Mouse (Mus musculus) CH12.LX (cell line): ENCODE data around the gene Nedd4. TPM values are rescaled to one million over a fixed set of nuclear protein-coding genes. Genes with fewer than 3 reads are reported as not detected.

Experiments
- DNase-seq: peaks from one replicate; pipeline ENCODE4 v3.0.0-alpha.2; 2013; ENCODE audit errors: extremely low read depth
- H3K27ac ChIP-seq: 2 replicates; pipeline ENCODE4 v1.5.1; 2012; ENCODE audit warnings: low read depth, mild to moderate bottlenecking, control low read depth, moderate library complexity; ENCODE audit not compliant: insufficient read depth
- H3K27me3 ChIP-seq: replicated peaks from 2 replicates; pipeline ENCODE3; 2012; ENCODE audit warnings: inconsistent platforms
- H3K36me3 ChIP-seq, 2 experiments: replicated peaks in 1 of 2; 2 replicates each; pipeline versions ENCODE3 to v1.6.1; 2012; ENCODE audit warnings: inconsistent platforms in 1 of 2, low read length in 1 of 2, mild to moderate bottlenecking in 1 of 2, mixed read lengths in 1 of 2, moderate library complexity in 1 of 2; ENCODE audit not compliant: control insufficient read depth in 1 of 2, insufficient read depth in 1 of 2
- H3K4me1 ChIP-seq, 2 experiments: 2 replicates each; pipeline ENCODE4 v1.6.1; 2012; ENCODE audit warnings: inconsistent platforms in 1 of 2, moderate library complexity in 1 of 2; ENCODE audit not compliant: insufficient read depth in 2 of 2, control insufficient read depth in 1 of 2
- H3K4me2 ChIP-seq: 2 replicates; pipeline ENCODE4 v1.6.1; 2012; ENCODE audit warnings: low read depth, mild to moderate bottlenecking, control low read depth; ENCODE audit not compliant: poor library complexity, insufficient read depth, severe bottlenecking
- H3K4me3 ChIP-seq, 3 experiments: fragments of 150-350 bp in 1 of 3; sonication (generic) in 1 of 3; replicated peaks in 1 of 3; 2 replicates each; pipeline versions ENCODE3 to v1.5.1; 2011 to 2012; ENCODE audit warnings: low read depth in 2 of 3, low read length in 2 of 3, mild to moderate bottlenecking in 2 of 3, moderate library complexity in 2 of 3, control low read depth in 1 of 3, improper control_type of control experiment in 1 of 3, inconsistent platforms in 1 of 3, mixed read lengths in 1 of 3; ENCODE audit not compliant: poor library complexity in 1 of 3
- H3K79me2 ChIP-seq: replicated peaks from 2 replicates; pipeline ENCODE4 v1.6.1; 2012; ENCODE audit warnings: mild to moderate bottlenecking, moderate library complexity; ENCODE audit not compliant: control insufficient read depth, poor library complexity, insufficient read depth, severe bottlenecking; ENCODE audit errors: extremely low read depth
- H3K9ac ChIP-seq: 2 replicates; pipeline ENCODE4 v1.6.1; 2012; ENCODE audit warnings: low read depth, mild to moderate bottlenecking, control low read depth, moderate library complexity; ENCODE audit not compliant: insufficient read depth
- H3K9me3 ChIP-seq: replicated peaks from 2 replicates; pipeline ENCODE3; 2012; ENCODE audit warnings: low read length, inconsistent platforms, mixed read lengths
- CHD1 ChIP-seq: IDR thresholded peaks from 2 replicates; pipeline ENCODE4 v1.6.1; 2012; ENCODE audit warnings: low read depth, low read length, improper control_type of control experiment, inconsistent platforms
- CTCF ChIP-seq, 2 experiments: IDR thresholded peaks in 1 of 2; conservative IDR thresholded peaks in 1 of 2; 2 replicates each; pipeline ENCODE4 v1.5.1; 2011 to 2012; ENCODE audit warnings: low read depth in 2 of 2, low read length in 2 of 2, improper control_type of control experiment in 1 of 2, inconsistent platforms in 1 of 2, mild to moderate bottlenecking in 1 of 2, moderate library complexity in 1 of 2
- ELF1 ChIP-seq: IDR thresholded peaks from 2 replicates; pipeline ENCODE4 v1.6.1; 2014; ENCODE audit warnings: low read depth, mild to moderate bottlenecking, inconsistent platforms, low read length, improper control_type of control experiment
- GABPA ChIP-seq: IDR thresholded peaks from 2 replicates; pipeline ENCODE4 v1.6.1; 2012; ENCODE audit warnings: low read depth, low read length, improper control_type of control experiment, inconsistent platforms; ENCODE audit not compliant: insufficient replicate concordance
- HCFC1 ChIP-seq: IDR thresholded peaks from 2 replicates; pipeline ENCODE4 v1.6.1; 2012; ENCODE audit warnings: low read depth, mild to moderate bottlenecking, inconsistent platforms, low read length, improper control_type of control experiment
- JUND ChIP-seq: conservative IDR thresholded peaks from 2 replicates; pipeline ENCODE4 v1.6.1; 2011; ENCODE audit warnings: low read depth, low read length, improper control_type of control experiment
- MAFK ChIP-seq: IDR thresholded peaks from 2 replicates; pipeline ENCODE4 v1.6.1; 2011; ENCODE audit warnings: low read length, improper control_type of control experiment; ENCODE audit not compliant: insufficient replicate concordance
- NRF1 ChIP-seq: IDR thresholded peaks from 2 replicates; pipeline ENCODE4 v1.6.1; 2014; ENCODE audit warnings: low read depth, mild to moderate bottlenecking, inconsistent platforms, low read length, improper control_type of control experiment, moderate library complexity
- POLR2A ChIP-seq: IDR thresholded peaks from 2 replicates; pipeline ENCODE4 v1.6.1; 2011; ENCODE audit warnings: low read depth, mild to moderate bottlenecking, improper control_type of control experiment, low read length
- RCOR1 ChIP-seq: conservative IDR thresholded peaks from 2 replicates; pipeline ENCODE4 v1.6.1; 2012; ENCODE audit warnings: low read depth, mild to moderate bottlenecking, inconsistent platforms, low read length, improper control_type of control experiment
- USF2 ChIP-seq: conservative IDR thresholded peaks from 2 replicates; pipeline ENCODE4 v1.6.1; 2011; ENCODE audit warnings: low read depth, low read length, improper control_type of control experiment
- ZKSCAN1 ChIP-seq: IDR thresholded peaks from 2 replicates; pipeline ENCODE4 v1.6.1; 2012; ENCODE audit warnings: low read depth, inconsistent platforms, low read length, improper control_type of control experiment, borderline replicate concordance
- dilution Hi-C: fragments of 300-500 bp; cut with MboI; formaldehyde crosslinking; loops from 2 replicates; pipeline ENCODE4 v1.14.3; 2020; ENCODE audit warnings: low sequenced_read_pairs; ENCODE audit not compliant: extremely low pct_unique_long_range_greater_than_20kb, extremely low pct_ligation_motif_present
- in situ Hi-C: fragments of 300-500 bp; cut with MboI; formaldehyde crosslinking; loops from 3 replicates; pipeline ENCODE4 v1.14.3; 2019; ENCODE audit warnings: low sequenced_read_pairs, low pct_ligation_motif_present, low pct_unique_long_range_greater_than_20kb, mixed read lengths
- polyA plus RNA-seq: library from polyadenylated mRNA; unstranded; fragments of >175 nt; gene quantifications from 2 replicates; pipeline ENCODE4 v1.2.1, GENCODE M21; 2012; ENCODE audit warnings: low read depth; ENCODE audit not compliant: insufficient read length
- total RNA-seq, 2 experiments: library from RNA; depleted of rRNA; stranded (reverse); fragments of 300-350 nt in 1 of 2; fragments of >200 nt in 1 of 2; gene quantifications; 2 replicates each; pipeline ENCODE4 v1.2.3; 2012 to 2014

Nedd4 gene
- total and polyA plus RNA-seq, 3 experiments, result 56.9 to 211 (median 206) TPM

DNA sequence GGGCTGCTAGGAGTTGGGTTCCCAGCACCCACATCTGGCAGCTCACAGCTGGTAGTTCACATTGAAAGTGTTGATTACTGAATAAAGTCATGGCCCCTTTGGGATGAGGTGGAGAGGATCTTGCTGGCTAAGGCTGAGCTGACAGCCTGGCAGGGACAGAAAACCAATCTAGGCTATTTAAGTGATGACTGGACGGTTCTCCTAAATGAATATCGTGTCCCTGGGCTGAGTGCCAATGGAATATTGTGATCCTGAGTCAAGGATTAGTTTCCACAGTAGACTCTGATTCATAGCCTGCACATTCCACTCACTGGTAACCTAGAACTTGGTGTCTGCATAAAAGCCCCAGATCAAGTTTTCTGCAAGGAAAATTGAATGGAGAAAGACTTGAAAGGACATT, 39.9 kb downstream of the Nedd4 start:
- no peak for DNase-seq
- TF ChIP-seq CHD1, result no peak
- no peak for TF ChIP-seq USF2
- no peak for TF ChIP-seq CTCF (conservative IDR thresholded peaks at IDR 0.05 in 1 of 2, IDR thresholded peaks at IDR 0.05 in 1 of 2; ENCODE audit: low read depth in 2 of 2, low read length in 2 of 2)
- no peak for TF ChIP-seq NRF1
- peaks cover 3 to 88% of the 10 kb centered on the region in 2 experiments for H3K36me3 ChIP-seq
- no peak overlapping the region for H3K4me2 ChIP-seq
- H3K9me3 ChIP-seq, result no peaks in the 10 kb centered on the region
- H3K4me3 ChIP-seq, result no peak overlapping the region
- no peaks in the 10 kb centered on the region for H3K27me3 ChIP-seq
- peaks cover 0 to 1% of the 10 kb centered on the region in 2 experiments; a peak in 1 of 4 replicates for H3K4me1 ChIP-seq
- dilution Hi-C loops (no loop called here), in situ Hi-C loops (no loop called here)
- no peak overlapping the region for H3K27ac ChIP-seq
- H3K9ac ChIP-seq, result no peak overlapping the region
- H3K79me2 ChIP-seq, result 0 out of 2 replicates have a peak, but pooled peaks cover 3% of the 10 kb centered on the region

DNA sequence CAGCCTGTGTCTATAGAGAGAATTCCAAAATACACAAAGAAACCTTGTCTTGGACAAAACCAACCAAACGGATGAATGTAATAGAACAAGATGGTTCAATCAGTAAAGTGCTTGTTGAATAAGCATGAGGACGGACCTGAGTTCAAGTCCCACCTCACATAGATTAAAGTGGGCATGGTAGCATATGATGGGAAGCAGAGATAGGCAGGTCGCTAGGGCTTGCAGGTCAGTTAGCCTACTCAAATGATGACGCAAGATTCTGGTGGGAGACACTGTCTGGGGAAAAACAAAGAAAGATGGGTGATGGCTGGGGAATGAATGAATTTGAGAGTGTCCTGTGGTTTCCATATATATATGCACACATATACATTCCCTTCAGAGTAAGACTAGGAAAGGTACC, 41.0 kb downstream of the Nedd4 start:
- H3K36me3 ChIP-seq, result peaks cover 3 to 87% of the 10 kb centered on the region in 2 experiments

DNA sequence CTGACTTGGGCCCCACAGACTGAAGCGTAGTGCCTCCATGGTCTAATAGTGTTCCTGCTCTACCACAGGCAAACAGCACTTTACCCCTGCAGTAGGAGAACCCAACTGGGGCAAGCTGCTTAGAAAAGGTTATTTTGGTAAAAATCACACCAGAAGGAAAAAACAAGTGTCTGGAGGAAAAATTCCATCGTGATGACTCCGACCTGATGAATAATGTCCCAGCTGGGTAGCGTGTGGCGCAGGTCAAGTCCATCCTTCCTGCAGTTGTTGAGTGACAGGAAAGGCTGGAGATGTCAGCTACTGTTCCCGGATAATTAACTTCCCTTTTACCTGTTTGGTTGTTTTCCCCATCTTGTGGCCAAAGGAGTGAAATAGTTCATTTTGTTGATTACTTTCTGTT, 41.6 kb downstream of the Nedd4 start:
- Histone ChIP-seq H3K4me2 (no peak overlapping the region), H3K9ac (no peak overlapping the region), H3K4me3 (no peak overlapping the region), H3K9me3 (no peaks in the 10 kb centered on the region), H3K27ac (no peak overlapping the region), H3K27me3 (no peaks in the 10 kb centered on the region), H3K4me1 (no peaks in the 10 kb centered on the region), H3K79me2 (peaks cover 5% of the 10 kb centered on the region; the same call in 1 of the 2 replicates), H3K36me3 (peaks cover 5 to 86% of the 10 kb centered on the region in 2 experiments)
- dilution Hi-C loops (no loop called here), in situ Hi-C loops (no loop called here)
- TF ChIP-seq RCOR1, result no peak
- DNase-seq, result no peak

More for the DNA sequence above, 41.0 kb downstream of the Nedd4 start:
- TF ChIP-seq GABPA, result no peak
- TF ChIP-seq, all 38 proteins: peak for 0
- H3K27ac ChIP-seq, result no peak overlapping the region
- no peak overlapping the region for H3K9ac ChIP-seq
- dilution Hi-C loops, result no loop called here
- no peaks in the 10 kb centered on the region for H3K9me3 ChIP-seq
- no peak overlapping the region for H3K4me2 ChIP-seq
- in situ Hi-C loops, result no loop called here
- no peaks in the 10 kb centered on the region for H3K27me3 ChIP-seq
- no peak overlapping the region for H3K4me3 ChIP-seq
- peaks cover 5% of the 10 kb centered on the region; the same call in 1 of the 2 replicates for H3K79me2 ChIP-seq
- H3K4me1 ChIP-seq, result no peaks in the 10 kb centered on the region
- DNase-seq, result no peak

DNA sequence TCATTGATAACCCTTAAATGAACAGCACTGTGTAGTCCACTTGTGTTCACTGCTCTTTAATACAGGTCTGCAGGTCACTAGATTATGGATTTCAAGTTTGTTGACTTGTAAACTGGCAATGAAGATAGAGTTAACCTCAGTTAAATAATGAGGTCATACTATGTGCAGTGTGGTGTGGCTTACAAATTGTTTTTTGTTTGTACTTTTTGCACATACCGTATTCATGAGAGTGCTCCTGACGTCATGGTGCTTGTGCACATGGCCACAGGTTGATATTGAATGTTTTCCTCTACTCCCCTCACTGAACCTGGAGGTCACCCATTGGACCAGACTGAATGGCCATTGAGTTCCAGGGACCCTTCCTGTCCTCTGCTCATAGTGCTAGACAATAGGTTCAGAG, 43.1 kb downstream of the Nedd4 start:
- Histone ChIP-seq H3K4me1 (no peaks in the 10 kb centered on the region), H3K4me2 (no peak overlapping the region), H3K4me3 (no peak overlapping the region), H3K9ac (no peak overlapping the region), H3K36me3 (peaks cover 15 to 87% of the 10 kb centered on the region in 2 experiments), H3K27ac (no peak overlapping the region), H3K79me2 (peaks cover 4% of the 10 kb centered on the region; the same call in 1 of the 2 replicates), H3K27me3 (no peaks in the 10 kb centered on the region), H3K9me3 (no peaks in the 10 kb centered on the region)
- DNase-seq, result no peak
- in situ Hi-C loops (no loop called here), dilution Hi-C loops (no loop called here)
- TF ChIP-seq MAFK (no peak), JUND (no peak), ELF1 (no peak), HCFC1 (no peak), ZKSCAN1 (no peak), POLR2A (no peak)
